Mouse (Mus musculus) limb, embryonic 15.5 days (tissue): ENCODE results near the gene Rpa1. TPM values are rescaled to one million over a fixed set of nuclear protein-coding genes. Genes with fewer than 3 reads are reported as not detected.
"Not testable (repeated sequence)": the region's sequence is repeated elsewhere in the genome, so short reads cannot be mapped to it uniquely, and the experiment has no call there.

Experiments used
- ATAC-seq: fragments of 200-750 bp; cut with Nextera tagmentation; 2 replicates; pipeline ENCODE4 v1.8.0; 2017; ENCODE audit warnings: low read depth, moderate TSS enrichment; ENCODE audit not compliant: insufficient number of reproducible peaks, low FRiP score, low TSS enrichment
- H3K27ac ChIP-seq: fragments of 300-500 bp; sonication (generic); 2 replicates; pipeline ENCODE4 v1.5.1; 2015; ENCODE audit warnings: moderate library complexity, mild to moderate bottlenecking, inconsistent platforms
- H3K27me3 ChIP-seq: fragments of 300-500 bp; sonication (generic); 2 replicates; pipeline ENCODE4 v1.6.1; 2015; ENCODE audit warnings: inconsistent platforms
- H3K36me3 ChIP-seq: fragments of 300-500 bp; sonication (generic); 2 replicates; pipeline ENCODE4 v1.6.1; 2015; ENCODE audit warnings: inconsistent platforms
- H3K4me1 ChIP-seq: fragments of 300-500 bp; sonication (generic); 2 replicates; pipeline ENCODE4 v1.6.1; 2015; ENCODE audit warnings: inconsistent platforms
- H3K4me2 ChIP-seq: fragments of 300-500 bp; sonication (generic); 2 replicates; pipeline ENCODE4 v1.6.1; 2015; ENCODE audit warnings: mild to moderate bottlenecking, inconsistent platforms
- H3K4me3 ChIP-seq: fragments of 300-500 bp; sonication (generic); 2 replicates; pipeline ENCODE4 v1.5.1; 2015; ENCODE audit warnings: mild to moderate bottlenecking, inconsistent platforms
- H3K9ac ChIP-seq: fragments of 300-500 bp; sonication (generic); 2 replicates; pipeline ENCODE4 v1.6.1; 2015; ENCODE audit warnings: inconsistent platforms
- H3K9me3 ChIP-seq: fragments of 300-500 bp; sonication (generic); 2 replicates; pipeline ENCODE4 v1.6.1; 2016; ENCODE audit warnings: inconsistent platforms
- WGBS: fragments of 180-500 bp; shearing (Covaris S2); methylation state at CpG from one replicate; pipeline ENCODE4 v1.1.7; 2015; 5-methylcytosine and 5-hydroxymethylcytosine counted together
- polyA plus RNA-seq: library from polyadenylated mRNA; unstranded; fragments of >200 nt; fragmentation: Nextera tagmentation; extraction: Ambion mirVana; gene quantifications from 2 replicates; pipeline ENCODE4 v1.2.1, GENCODE M21; 2015

The Rpa1 gene
- polyA plus RNA-seq, 1 experiment from 2014 or later: 102 TPM

- WGBS: 46% methylated on average over 9 of the region's 9 CpGs
- ATAC-seq: no peak
Measured at GRCm38 (mm10) chr11:75294862-75295261, 53.3 kb downstream of the Rpa1 start.

GRCm38 (mm10) chr11:75293852-75294361, 54.2 kb downstream of the Rpa1 start:
- Histone ChIP-seq H3K9me3 (no peaks in the 10 kb centered on the region), H3K27ac (no peak overlapping the region), H3K4me1 (peaks cover 27% of the 10 kb centered on the region), H3K4me2 (no peak overlapping the region; the same call in 1 of the 2 replicates), H3K36me3 (no peaks in the 10 kb centered on the region), H3K27me3 (peaks cover 25% of the 10 kb centered on the region), H3K9ac (no peak overlapping the region), H3K4me3 (no peak overlapping the region)
- WGBS: 25% methylated on average over 21 of the region's 21 CpGs
- ATAC-seq: no peak

More at GRCm38 (mm10) chr11:75294862-75295261, 53.3 kb downstream of the Rpa1 start:
- Histone ChIP-seq H3K36me3 (peaks cover 4% of the 10 kb centered on the region; the same call in 1 of the 2 replicates), H3K27me3 (peaks cover 25% of the 10 kb centered on the region), H3K9ac (no peak overlapping the region), H3K27ac (no peak overlapping the region), H3K4me1 (peaks cover 27% of the 10 kb centered on the region), H3K9me3 (no peaks in the 10 kb centered on the region), H3K4me3 (no peak overlapping the region), H3K4me2 (no peak overlapping the region)

DNA sequence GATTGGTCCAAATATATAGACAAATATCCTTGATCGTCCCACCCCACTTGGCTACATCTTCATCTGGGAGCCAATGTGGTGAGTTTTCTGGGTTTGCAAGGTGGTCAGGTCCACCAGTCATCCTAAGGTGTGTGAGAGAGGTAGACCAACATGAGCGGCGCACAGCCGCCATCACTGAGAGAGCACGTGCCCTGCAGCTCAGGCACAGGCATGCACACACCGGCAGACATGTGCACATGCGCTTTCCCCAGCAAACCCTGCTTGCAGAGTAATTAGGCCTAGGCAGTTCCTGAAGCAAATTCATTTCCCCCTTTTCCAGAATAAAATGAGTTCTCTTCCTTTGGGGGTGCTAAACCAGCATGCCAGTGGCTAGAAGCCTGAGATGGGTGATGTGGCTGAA, 55.8 kb downstream of the Rpa1 start:
- WGBS: 80% methylated on average over 7 of the region's 7 CpGs
- ATAC-seq: no peak
- no peaks in the 10 kb centered on the region for H3K36me3 ChIP-seq
- H3K9ac ChIP-seq: no peak overlapping the region
- peaks cover 25% of the 10 kb centered on the region for H3K27me3 ChIP-seq
- no peak overlapping the region for H3K4me3 ChIP-seq
- no peak overlapping the region for H3K27ac ChIP-seq
- no peak overlapping the region for H3K4me2 ChIP-seq
- peaks cover 21% of the 10 kb centered on the region for H3K4me1 ChIP-seq
- H3K9me3 ChIP-seq: no peaks in the 10 kb centered on the region

- no peak overlapping the region for H3K4me2 ChIP-seq
- no peak for ATAC-seq
- H3K27me3 ChIP-seq: peaks cover 25% of the 10 kb centered on the region
- no peaks in the 10 kb centered on the region for H3K36me3 ChIP-seq
- H3K9ac ChIP-seq: no peak overlapping the region
- H3K4me3 ChIP-seq: no peak overlapping the region
- 30% methylated on average over 25 of the region's 25 CpGs for WGBS
- no peak overlapping the region for H3K27ac ChIP-seq
- no peaks in the 10 kb centered on the region for H3K9me3 ChIP-seq
- H3K4me1 ChIP-seq: peaks cover 21% of the 10 kb centered on the region
Measured at GRCm38 (mm10) chr11:75291389-75292215, 56.5 kb downstream of the Rpa1 start.

- no peak overlapping the region for H3K4me3 ChIP-seq
- H3K27me3 ChIP-seq: peaks cover 25% of the 10 kb centered on the region
- WGBS: 13% methylated on average over 6 of the region's 6 CpGs
- peaks cover 21% of the 10 kb centered on the region for H3K4me1 ChIP-seq
- ATAC-seq: no peak; the same call in 1 of the 2 replicates
- no peak overlapping the region for H3K27ac ChIP-seq
- H3K36me3 ChIP-seq: no peaks in the 10 kb centered on the region
- no peak overlapping the region for H3K4me2 ChIP-seq
- H3K9ac ChIP-seq: no peak overlapping the region
- no peaks in the 10 kb centered on the region for H3K9me3 ChIP-seq
Measured at GRCm38 (mm10) chr11:75290566-75291271, 57.4 kb downstream of the Rpa1 start.

DNA sequence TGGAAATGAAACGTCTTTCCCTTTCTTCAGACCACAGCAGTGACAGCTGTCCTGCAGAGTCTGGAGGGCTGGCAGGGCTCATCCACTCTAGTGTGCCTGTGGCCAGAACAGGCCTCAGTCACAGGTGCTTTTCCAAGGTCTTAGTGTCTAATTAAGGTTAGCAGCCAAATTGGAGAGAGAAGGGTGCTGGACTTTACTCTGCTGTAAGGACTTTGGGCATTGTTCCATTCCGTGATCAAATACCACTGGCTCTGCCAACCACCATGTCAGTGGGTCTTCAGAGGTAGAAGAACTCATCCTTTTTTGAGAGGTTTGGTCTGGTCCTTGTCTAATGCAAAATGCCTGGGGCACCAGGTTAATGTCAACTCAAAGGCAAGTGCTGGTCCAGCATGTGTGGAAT, 59.0 kb downstream of the Rpa1 start:
- Histone ChIP-seq H3K4me3 (no peak overlapping the region), H3K27ac (no peak overlapping the region), H3K27me3 (peaks cover 25% of the 10 kb centered on the region), H3K9me3 (no peaks in the 10 kb centered on the region), H3K9ac (no peak overlapping the region), H3K36me3 (no peaks in the 10 kb centered on the region), H3K4me2 (no peak overlapping the region), H3K4me1 (peaks cover 16% of the 10 kb centered on the region)
- WGBS: 56% methylated on average over 2 of the region's 2 CpGs
- no peak for ATAC-seq

- Histone ChIP-seq H3K4me3 (no peak overlapping the region), H3K4me2 (no peak overlapping the region), H3K27ac (no peak overlapping the region), H3K9ac (no peak overlapping the region), H3K4me1 (peaks cover 13% of the 10 kb centered on the region), H3K36me3 (no peaks in the 10 kb centered on the region), H3K9me3 (no peaks in the 10 kb centered on the region), H3K27me3 (peaks cover 25% of the 10 kb centered on the region)
- no peak for ATAC-seq
- 84% methylated on average over 8 of the region's 8 CpGs for WGBS
Measured at GRCm38 (mm10) chr11:75288517-75288916, 59.6 kb downstream of the Rpa1 start.

DNA sequence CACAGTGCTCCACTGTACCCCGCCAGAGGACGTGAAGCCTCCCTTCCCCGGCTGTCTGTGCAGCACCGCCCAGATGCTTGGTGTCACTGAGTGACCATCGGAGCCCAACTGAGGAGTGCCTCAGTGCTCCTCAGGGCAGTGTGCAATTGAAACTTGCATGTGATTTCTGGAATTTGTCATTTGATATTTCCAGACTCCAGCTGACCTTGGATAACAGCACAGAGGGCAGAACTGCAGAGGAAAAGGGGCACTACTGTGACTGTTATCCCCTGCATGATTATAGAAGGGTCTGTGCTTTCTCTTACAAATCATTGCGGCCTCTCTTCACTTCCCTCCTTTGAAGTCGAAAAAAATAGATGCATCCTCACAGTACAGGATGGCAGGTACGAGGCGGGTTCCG, 60.2 kb downstream of the Rpa1 start:
- Histone ChIP-seq H3K9ac (no peak overlapping the region), H3K9me3 (no peaks in the 10 kb centered on the region), H3K27me3 (peaks cover 25% of the 10 kb centered on the region), H3K4me2 (no peak overlapping the region), H3K4me1 (peaks cover 9% of the 10 kb centered on the region), H3K36me3 (no peaks in the 10 kb centered on the region), H3K4me3 (no peak overlapping the region), H3K27ac (no peak overlapping the region)
- WGBS: 77% methylated on average over 10 of the region's 10 CpGs
- no peak for ATAC-seq

- Histone ChIP-seq H3K27me3 (peaks cover 25% of the 10 kb centered on the region), H3K4me3 (no peak overlapping the region), H3K36me3 (no peaks in the 10 kb centered on the region), H3K4me2 (no peak overlapping the region), H3K9ac (no peak overlapping the region), H3K27ac (no peak overlapping the region), H3K4me1 (peaks cover 17% of the 10 kb centered on the region), H3K9me3 (no peaks in the 10 kb centered on the region)
- no peak for ATAC-seq
- 86% methylated on average over 4 of the region's 4 CpGs for WGBS
Measured at GRCm38 (mm10) chr11:75286868-75287267, 61.3 kb downstream of the Rpa1 start.

- no peak for ATAC-seq
- Histone ChIP-seq H3K9ac (no peak overlapping the region), H3K36me3 (no peaks in the 10 kb centered on the region), H3K27ac (no peak overlapping the region), H3K4me2 (no peak overlapping the region), H3K4me1 (peaks cover 17% of the 10 kb centered on the region), H3K9me3 (no peaks in the 10 kb centered on the region), H3K4me3 (no peak overlapping the region), H3K27me3 (peaks cover 26% of the 10 kb centered on the region)
- WGBS: 41% methylated on average over 4 of the region's 4 CpGs
Measured at GRCm38 (mm10) chr11:75285893-75286467, 62.1 kb downstream of the Rpa1 start.

GRCm38 (mm10) chr11:75283784-75284183, 64.3 kb downstream of the Rpa1 start:
- Histone ChIP-seq H3K27me3 (peaks cover 37% of the 10 kb centered on the region), H3K4me1 (peaks cover 33% of the 10 kb centered on the region)
- WGBS: 76% methylated on average over 3 of the region's 3 CpGs
- H3K9me3 ChIP-seq, H3K36me3 ChIP-seq, H3K9ac ChIP-seq, ATAC-seq, H3K27ac ChIP-seq, H3K4me3 ChIP-seq, H3K4me2 ChIP-seq: not testable (repeated sequence)
